Mouse (Mus musculus) cerebellum, postnatal 14 days (tissue): ENCODE data around the gene Pdss2.

Experiments used
- DNase-seq, 2 experiments: peaks; one replicate each; pipeline ENCODE4 v3.0.0; 2021; ENCODE audit warnings: mixed read lengths in 2 of 2

The Pdss2 gene

DNA sequence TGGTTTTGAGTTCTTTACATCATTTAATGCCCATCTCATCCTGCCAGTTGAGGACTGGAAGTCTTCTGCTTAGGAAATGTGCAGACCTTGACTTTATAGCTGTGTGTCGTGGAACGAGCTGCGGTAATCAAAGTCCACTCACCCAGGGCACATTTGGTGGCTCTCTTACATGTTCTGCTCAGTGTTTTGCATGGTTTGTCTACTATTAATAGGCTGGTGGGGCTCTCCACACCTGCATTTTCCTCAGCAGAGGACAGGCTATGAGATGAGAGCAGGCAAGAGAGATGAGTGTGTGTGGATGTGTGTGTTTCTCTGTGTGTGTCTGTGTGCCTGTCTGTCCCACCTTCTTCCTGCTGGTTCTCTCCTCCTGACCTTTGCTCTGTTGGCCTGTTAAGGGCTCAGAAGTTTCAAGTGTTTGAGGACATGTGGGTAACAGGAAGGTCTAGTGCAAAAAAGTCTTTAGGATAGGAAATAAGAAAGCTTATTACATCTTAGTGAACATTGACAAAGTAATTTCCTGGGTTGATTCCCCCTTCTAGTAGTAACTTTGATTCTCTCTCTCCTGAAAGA, 266.2 kb downstream of the Pdss2 start:
- no peak for DNase-seq

- DNase-seq: no peak
These were observed 267.0 kb downstream of the Pdss2 start for GRCm38 (mm10) chr10:43488258-43488657.

DNA sequence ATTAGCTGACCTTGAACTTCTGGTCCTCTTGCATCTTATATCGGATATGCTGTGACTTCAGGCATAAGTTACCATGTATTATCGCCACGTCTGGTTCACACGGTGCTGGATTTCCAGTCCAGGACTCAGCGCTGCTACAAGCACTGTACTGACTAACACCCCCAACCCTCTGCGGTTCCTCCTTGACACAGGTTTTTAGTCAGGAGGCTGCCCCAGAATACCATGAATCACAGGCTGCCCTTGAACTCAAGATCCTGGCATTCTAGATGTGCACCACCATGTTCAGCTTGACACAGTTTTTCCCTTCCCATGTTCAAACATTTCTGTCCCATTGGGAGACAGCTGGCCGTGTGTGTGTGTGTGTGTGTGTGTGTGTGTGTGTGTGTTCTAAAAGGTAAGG, 267.9 kb downstream of the Pdss2 start:
- DNase-seq: no peak

DNA sequence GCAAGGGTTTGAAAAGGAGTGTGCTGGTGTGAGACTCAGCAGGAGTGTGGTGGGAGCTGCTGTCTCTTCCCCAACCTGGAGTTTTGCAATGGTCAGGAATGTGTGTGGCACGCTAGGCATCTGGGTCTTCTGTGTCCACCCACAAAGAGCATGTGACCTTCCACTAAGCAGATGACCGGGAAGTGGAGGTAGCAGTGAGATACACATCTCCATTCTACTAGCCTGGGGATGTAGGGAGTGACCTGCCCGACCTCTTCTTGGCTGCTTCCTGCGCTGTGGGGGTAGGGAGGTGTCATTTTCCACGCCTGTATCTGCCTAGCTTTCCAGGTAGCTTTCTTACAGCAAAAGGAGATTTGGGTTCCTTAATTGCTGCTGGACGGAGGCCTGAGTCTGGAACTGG, 268.3 kb downstream of the Pdss2 start:
- DNase-seq: no peak

DNA sequence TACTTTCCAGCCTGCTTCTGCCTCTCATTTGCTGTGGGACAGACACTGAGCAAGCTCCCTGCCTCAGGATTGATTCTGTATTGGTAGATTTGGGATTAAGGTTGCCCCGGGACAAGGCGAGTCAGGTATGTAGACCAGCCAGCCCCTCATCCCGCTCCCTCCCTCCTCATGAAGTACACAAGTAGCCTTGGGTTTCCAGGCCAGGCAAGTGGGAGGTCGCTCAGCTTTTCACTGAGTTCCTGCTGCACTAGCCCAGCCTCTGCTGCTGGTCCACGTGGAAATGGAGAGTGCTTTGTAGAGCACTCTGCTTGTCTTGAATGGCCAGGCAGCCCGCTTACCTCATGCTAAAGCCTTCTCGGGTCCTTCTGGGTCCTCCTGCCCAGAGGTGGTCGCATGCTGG, 268.7 kb downstream of the Pdss2 start:
- DNase-seq: no peak

DNA sequence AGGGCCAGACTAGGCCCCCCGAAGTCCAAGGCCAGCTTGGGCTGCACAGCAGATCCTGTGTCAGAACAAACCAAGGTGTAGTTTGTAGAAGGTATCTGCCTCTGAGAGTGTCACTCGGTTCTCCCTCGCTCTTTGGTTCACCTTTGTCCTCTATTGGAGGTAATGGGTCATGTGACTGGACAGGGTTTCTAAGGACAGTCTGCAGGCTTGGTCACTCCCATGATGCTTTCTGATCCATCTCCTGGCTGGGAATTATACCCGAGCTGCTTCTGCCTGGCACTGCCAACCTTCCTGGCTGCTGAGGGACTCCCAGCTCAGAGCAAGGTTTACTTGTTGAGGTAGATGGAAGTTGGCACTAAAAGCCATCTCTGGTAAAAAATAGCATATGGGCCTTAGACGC, 269.6 kb downstream of the Pdss2 start:
- peak; percentile 58 for DNase-seq

- DNase-seq: peak; percentile 57 to 71
These were observed 281.3 kb downstream of the Pdss2 start for GRCm38 (mm10) chr10:43502599-43502998.

DNA sequence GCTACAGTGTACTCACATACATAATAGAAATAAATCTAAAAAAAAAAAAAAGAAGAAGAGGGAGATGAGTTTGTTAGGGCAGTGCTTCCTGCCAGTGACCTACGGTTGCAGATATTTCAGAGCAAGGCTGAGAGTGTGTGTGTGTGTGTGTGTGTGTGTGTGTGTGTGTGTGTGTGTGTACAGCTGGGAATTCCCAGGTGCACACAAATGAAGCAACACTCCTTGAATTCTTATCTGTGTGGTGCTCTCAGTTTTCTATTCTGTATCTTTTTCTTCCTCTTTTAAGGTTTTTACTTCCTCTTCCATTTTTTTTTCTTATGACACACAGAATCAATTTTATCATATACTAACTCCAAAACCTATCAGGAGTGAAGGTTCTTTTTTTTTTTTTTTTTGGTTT, 283.0 kb downstream of the Pdss2 start:
- DNase-seq: no peak

- no peak for DNase-seq
These were observed 285.8 kb downstream of the Pdss2 start for GRCm38 (mm10) chr10:43507051-43507450.

- no peak for DNase-seq
These were observed 287.9 kb downstream of the Pdss2 start for GRCm38 (mm10) chr10:43509228-43509627.

DNA sequence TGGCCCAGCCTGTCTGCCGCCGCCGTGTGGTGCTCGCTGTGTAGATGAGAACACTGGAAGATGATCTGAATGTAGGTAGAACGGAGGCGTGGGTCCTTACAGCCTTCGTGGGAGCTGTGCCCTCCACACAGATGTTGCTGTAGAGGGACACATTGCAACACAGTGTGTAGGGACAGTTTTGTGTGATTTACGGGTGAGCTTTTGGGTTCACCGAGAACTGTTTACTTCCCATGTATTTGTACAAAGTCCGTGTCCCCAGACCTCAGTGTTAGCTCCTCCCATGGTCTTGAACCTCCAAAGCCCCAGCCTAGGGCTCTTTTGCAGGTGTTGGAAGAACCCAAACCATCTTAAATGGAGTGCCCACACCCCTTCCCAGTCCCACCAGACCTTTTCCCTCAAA, 291.7 kb downstream of the Pdss2 start:
- no peak for DNase-seq
